Mouse (Mus musculus): ENCODE data around the gene Ap1g2.

GRCm38 (mm10) chr14:55114759-55115701, 8.6 kb upstream of the Ap1g2 start:
- TF ChIP-seq CTCF (IDR thresholded peaks at IDR 0.05; ENCODE audit: low read depth, low read length): no peak
- TF ChIP-seq TAL1 (conservative IDR thresholded peaks at IDR 0.05; ENCODE audit: low read depth, low read length): no peak

Data from G1E (cell line).